Mouse (Mus musculus): ENCODE measurements around the gene Shtn1.

DNA sequence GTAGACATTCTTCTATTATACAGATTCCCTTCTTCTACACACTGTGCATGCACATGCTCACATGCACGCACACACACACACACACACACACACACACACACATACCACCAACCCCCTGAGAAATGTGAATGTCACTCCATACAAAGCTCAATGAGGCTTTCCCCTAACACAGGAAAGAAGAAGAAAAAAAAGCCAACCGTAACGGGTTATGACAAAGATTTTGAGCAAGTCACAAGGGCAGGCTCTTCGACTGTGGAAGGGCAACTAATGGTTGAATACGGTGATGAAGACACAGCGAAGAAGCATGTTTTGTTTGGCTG, 21.3 kb downstream of the Shtn1 start:
- TF ChIP-seq CTCF (IDR thresholded peaks at IDR 0.05; ENCODE audit: low read depth) = no peak
- TF ChIP-seq EP300 (optimal IDR thresholded peaks at IDR 0.05) = no peak

Data from stomach, postnatal 0 days (tissue).